Mouse (Mus musculus) bone marrow, adult 2 months (tissue): ENCODE results near the gene Gm2115. TPM values are rescaled to one million over a fixed set of nuclear protein-coding genes. Genes with fewer than 3 reads are reported as not detected.

Experiments
- H3K27ac ChIP-seq: fragments of 200-500 bp; 2 replicates; pipeline ENCODE4 v1.5.1; 2012; ENCODE audit warnings: low read depth, mild to moderate bottlenecking, control low read depth, inconsistent platforms, low read length; ENCODE audit not compliant: control insufficient read depth, poor library complexity, insufficient read depth
- H3K4me1 ChIP-seq: fragments of 200-500 bp; 2 replicates; pipeline ENCODE4 v1.6.1; 2011; ENCODE audit warnings: low read length; ENCODE audit not compliant: control insufficient read depth, insufficient read depth
- H3K4me3 ChIP-seq: fragments of 200-500 bp; replicated peaks from 2 replicates; pipeline ENCODE3; 2011; ENCODE audit warnings: mild to moderate bottlenecking, low read depth, low read length, control low read depth; ENCODE audit not compliant: control insufficient read depth
- CTCF ChIP-seq: fragments of 200-500 bp; IDR thresholded peaks from 2 replicates; pipeline ENCODE4 v1.5.1; 2011; ENCODE audit warnings: low read length, control low read depth; ENCODE audit not compliant: control insufficient read depth, insufficient read depth
- POLR2A ChIP-seq: fragments of 200-500 bp; IDR thresholded peaks from 2 replicates; pipeline ENCODE4 v1.6.1; 2011; ENCODE audit warnings: low read depth, mild to moderate bottlenecking, control low read depth, low read length, borderline replicate concordance; ENCODE audit not compliant: control insufficient read depth
- WGBS: fragments of 180-500 bp; shearing (Covaris S2); methylation state at CpG from one replicate; pipeline ENCODE4 v1.1.7; 2018; 5-methylcytosine and 5-hydroxymethylcytosine counted together
- polyA plus RNA-seq: library from polyadenylated mRNA; stranded (reverse); fragments of >200 nt; gene quantifications from 2 replicates; pipeline ENCODE4 v1.2.4, GENCODE M21; 2011; ENCODE audit warnings: low replicate concordance; ENCODE audit not compliant: missing spikeins, insufficient read depth, insufficient read length

The Gm2115 gene
- polyA plus RNA-seq, 1 experiment: 2.3 TPM

DNA sequence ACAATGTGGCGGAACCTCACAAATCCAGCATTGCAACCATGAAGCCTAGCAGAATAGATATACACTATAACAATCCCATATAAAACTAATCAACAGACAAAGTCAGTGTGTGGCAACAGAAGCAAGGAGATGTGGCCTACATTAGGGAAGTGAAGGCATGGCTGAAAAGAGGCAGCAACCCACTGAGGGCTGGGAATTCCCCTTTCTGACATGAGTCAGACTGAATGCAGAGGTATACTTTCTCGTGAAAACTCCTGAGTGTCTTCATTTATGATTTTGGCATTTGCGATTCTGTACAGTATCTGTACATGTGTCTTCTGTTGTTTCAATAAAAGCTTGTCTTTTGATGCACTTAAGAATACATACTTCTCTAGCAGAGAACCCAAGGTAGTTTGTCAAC, 62.6 kb downstream of the Gm2115 start:
- WGBS: 63% methylated on average over 3 of the region's 3 CpGs
- no peak for TF ChIP-seq POLR2A
- no peak for TF ChIP-seq CTCF

DNA sequence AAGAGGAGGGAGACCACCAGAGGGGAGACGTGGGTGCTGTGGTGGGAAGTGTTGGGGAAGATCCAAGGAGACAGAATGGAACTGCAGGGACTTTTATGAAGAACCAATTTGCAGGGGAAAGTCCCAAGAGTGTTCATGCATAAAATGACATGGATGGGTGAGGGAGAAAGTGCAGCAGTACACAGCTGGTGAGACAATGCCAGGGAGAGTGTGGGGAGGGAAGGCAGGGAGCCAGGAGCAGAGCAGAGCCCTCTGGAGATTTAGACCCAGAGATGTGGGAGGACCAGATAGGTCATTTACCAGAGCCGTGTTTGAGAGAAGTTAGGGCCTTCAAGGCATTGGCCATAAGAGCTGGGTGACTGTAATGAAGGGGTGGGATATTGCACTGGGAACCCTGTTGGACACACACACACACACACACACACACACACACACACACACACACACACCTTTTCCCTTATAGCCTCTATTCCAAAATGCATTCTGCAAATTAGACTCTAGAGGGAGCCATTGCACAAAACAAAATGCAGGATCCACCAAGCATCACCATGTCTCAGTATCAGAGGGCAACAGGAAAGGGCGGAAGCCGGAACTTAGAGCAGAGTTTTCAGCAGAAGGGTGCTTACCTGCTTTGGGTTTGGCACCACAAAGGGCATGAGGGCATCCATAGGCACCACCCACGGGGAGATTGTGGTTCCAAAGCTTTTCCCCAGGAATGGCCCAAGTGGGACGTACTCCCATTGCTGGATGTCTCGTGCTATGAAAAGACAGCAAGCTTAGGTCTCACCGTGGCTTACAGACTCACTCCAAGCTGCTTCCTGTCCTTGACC, 65.5 kb downstream of the Gm2115 start:
- H3K27ac ChIP-seq: no peak overlapping the region

More for the DNA sequence above, 62.6 kb downstream of the Gm2115 start:
- H3K4me1 ChIP-seq: no peaks in the 10 kb centered on the region
- H3K4me3 ChIP-seq: no peak overlapping the region
- no peak overlapping the region for H3K27ac ChIP-seq

DNA sequence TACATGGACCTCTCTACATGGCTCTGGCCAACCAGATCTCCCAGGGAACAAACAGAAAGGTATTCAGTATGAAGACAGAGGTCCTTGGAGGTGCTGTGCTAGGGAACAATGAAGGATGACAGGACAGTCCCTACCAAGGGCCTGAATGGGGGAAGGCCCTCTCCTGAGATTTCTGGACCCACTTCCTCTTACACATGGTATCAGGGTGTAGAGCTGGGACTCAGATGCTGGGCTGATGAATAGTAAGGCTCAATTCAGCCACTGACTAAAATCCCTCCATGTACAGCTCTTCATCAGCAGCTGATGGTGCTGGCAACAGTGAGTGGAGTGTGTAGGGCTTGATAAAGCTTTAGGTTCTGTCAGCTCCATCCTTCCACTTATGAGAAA, 66.2 kb downstream of the Gm2115 start:
- Histone ChIP-seq H3K27ac (no peak overlapping the region), H3K4me1 (no peaks in the 10 kb centered on the region), H3K4me3 (no peak overlapping the region)
- TF ChIP-seq POLR2A: no peak
- no peak for TF ChIP-seq CTCF

More for the DNA sequence above, 65.5 kb downstream of the Gm2115 start:
- WGBS: 35% methylated on average over 8 of the region's 8 CpGs
- peak; percentile 33 for TF ChIP-seq CTCF
- TF ChIP-seq POLR2A: no peak
- no peak overlapping the region for H3K4me3 ChIP-seq
- no peaks in the 10 kb centered on the region for H3K4me1 ChIP-seq

DNA sequence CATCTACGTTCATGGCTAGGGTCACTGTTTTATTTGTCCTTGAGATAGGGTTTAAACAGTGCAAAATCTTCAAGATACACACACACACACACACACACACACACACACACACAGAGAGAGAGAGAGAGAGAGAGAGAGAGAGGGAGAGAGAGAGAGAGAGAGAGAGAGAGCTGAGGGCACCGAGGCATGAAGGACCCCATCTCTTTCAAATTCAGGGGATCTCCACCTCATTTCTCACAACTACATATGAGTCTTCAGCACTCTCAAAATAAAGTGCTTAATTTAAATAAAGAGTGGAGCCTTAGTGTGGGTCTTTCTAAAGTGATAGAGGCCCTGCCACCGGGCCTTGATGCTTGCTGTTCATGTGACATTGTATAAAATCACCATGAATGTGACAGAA, 67.2 kb downstream of the Gm2115 start:
- Histone ChIP-seq H3K4me3 (no peak overlapping the region), H3K27ac (no peak overlapping the region), H3K4me1 (no peaks in the 10 kb centered on the region)
- TF ChIP-seq POLR2A: no peak
- no peak for TF ChIP-seq CTCF
- 83% methylated on average over 3 of the region's 3 CpGs for WGBS

DNA sequence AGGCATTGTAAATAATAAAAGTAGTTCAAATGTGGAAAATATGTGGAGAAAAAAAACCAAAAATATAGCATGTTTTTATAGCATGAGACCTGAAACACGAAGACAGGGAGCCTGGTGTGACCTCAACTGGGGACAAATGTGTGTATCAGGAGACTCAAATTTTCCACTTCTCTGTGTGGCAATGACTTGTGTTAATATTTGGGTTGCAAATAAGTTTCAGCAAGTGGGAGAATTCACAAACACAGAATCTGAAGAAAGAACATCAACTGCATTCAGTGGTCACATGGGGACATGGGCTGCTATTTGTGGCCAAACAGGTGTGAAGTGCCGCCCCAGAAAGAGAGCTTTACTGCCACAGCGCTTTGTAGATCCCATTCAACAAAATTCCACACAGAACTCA, 67.9 kb downstream of the Gm2115 start:
- TF ChIP-seq CTCF (no peak), POLR2A (no peak)
- Histone ChIP-seq H3K27ac (no peak overlapping the region), H3K4me3 (no peak overlapping the region), H3K4me1 (no peaks in the 10 kb centered on the region)
- WGBS: 74% methylated on average over 3 of the region's 3 CpGs

DNA sequence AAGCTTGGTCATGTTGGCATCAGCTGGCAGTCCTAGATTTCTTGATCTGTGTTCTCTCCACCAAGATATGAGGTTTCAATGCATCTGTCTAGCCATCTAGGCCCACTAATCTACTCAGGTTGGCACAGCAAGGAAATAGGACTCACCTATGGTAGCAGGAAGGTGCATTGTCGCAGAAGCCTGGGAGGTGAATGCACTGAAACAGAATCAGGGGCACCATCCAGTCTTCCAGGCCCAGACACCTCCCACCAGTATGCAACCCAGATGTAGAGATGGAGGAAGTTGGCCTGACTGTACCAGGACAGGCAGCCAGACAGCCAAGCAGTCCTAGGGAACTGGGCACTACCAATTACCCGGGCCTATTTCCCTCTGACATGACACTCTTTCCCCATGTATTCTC, 71.9 kb downstream of the Gm2115 start:
- no peak overlapping the region for H3K27ac ChIP-seq
- no peak overlapping the region for H3K4me3 ChIP-seq
- TF ChIP-seq POLR2A: no peak
- no peak for TF ChIP-seq CTCF
- peaks cover 3% of the 10 kb centered on the region; the same call in 1 of the 2 replicates for H3K4me1 ChIP-seq
- WGBS: 83% methylated on average over 2 of the region's 2 CpGs

DNA sequence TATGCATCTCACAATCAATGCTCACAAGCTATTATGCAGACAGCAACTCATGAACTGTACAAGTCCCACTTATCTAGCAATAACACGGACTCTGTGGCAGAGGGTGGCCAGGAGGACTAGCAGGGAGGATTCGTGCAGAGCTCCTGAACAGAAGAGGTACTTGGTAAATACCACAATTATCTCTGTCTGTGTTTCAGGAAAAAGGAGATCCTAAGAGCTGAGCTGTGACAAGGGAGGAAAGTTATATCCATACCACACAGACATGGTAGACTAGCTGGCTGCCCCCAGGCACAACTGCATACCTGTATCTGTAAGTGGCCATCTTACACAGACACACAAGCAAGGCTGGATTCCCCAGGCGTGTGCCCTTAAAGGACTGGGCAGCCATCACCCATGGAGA, 72.6 kb downstream of the Gm2115 start:
- 73% methylated on average over 3 of the region's 3 CpGs for WGBS
- Histone ChIP-seq H3K27ac (no peak overlapping the region), H3K4me1 (peaks cover 3% of the 10 kb centered on the region; the same call in 1 of the 2 replicates), H3K4me3 (no peak overlapping the region)
- TF ChIP-seq CTCF: no peak
- TF ChIP-seq POLR2A: no peak

DNA sequence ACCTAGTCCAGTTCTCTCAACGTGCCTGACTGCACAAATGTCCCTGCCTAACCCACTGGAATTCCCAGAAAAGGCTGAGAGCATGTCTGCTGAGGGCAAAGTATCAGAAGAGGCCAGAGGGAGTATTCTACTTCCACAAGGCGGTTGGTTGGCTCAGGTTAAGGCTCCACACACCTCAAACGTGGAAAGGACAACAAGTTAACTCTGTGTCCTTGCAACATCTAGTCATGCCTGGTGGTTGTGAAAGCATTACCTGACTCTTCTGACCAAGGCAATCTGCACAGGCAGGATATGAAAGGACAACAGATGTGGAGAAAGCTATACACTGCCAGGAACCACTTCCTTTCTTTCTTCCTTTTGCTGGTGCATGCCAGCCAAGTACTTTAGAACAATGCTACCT, 75.7 kb downstream of the Gm2115 start:
- Histone ChIP-seq H3K27ac (no peak overlapping the region), H3K4me3 (no peak overlapping the region), H3K4me1 (peaks cover 3% of the 10 kb centered on the region; the same call in 1 of the 2 replicates)
- TF ChIP-seq CTCF (no peak), POLR2A (no peak)
- WGBS: 36% methylated on average over 3 of the region's 3 CpGs
